In the genomic region with DNA sequence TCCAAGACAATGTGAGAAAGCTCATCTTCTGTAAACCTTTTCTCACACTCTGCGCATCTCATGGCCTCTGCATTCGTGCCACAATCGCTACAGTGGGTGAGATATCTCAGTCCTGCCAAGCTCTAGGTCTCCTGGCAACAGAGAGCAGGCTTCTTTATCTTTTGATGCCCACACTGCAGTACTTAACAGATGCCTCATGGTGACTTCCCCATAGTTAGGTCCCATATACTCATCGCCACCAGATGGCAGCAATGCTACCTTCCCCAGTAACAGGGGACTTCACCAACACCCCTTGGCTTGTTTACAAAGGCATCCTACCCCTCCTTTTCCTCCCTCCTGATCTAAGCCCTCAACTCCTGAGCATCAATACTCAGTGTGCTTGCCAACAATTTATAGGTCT, we compare ENCODE assay signal across 9 mouse cellular contexts.
A peak's percentile ranks its signal among the peaks of the same experiment; 100 is the strongest.
DNase-seq lines count a peak whose midpoint lies in the region; ATAC-seq and TF ChIP-seq lines count a peak whose summit lies in the region.
"Had no signal": no experiment of that assay in that cellular context is flagged by ENCODE, and none has a peak within 500 bp of the region (broad histone marks: within the 10 kb centered on the region; RNA-seq: fewer than 3 reads in every experiment).

No protein-coding gene starts in this region.

- intact Hi-C loops in heart, adult 2 months (cut with DNase I) = no loop called here
- intact Hi-C loops in left cerebral cortex, postnatal 10 days (cut with DNase I) = no loop called here

- no peaks in the 10 kb centered on the region for H3K27me3 ChIP-seq in heart, adult 2 months (ENCODE audit: control insufficient read depth, insufficient read depth, low read length)
- no peaks in the 10 kb centered on the region for H3K27me3 ChIP-seq in forebrain, embryonic 16.5 days (replicated peaks; ENCODE audit: control insufficient read depth, insufficient read depth, low read length)
- H3K27me3 ChIP-seq in stomach, embryonic 16.5 days (ENCODE audit: control insufficient read depth, insufficient read depth, low read length) = no peaks in the 10 kb centered on the region

- H3K4me2 ChIP-seq in forebrain, embryonic 16.5 days (ENCODE audit: low read length) = no peak overlapping the region
- H3K4me2 ChIP-seq in stomach, embryonic 16.5 days (ENCODE audit: low read depth, low read length) = no peak overlapping the region

- no peaks in the 10 kb centered on the region for H3K36me3 ChIP-seq in heart, adult 2 months (ENCODE audit: control insufficient read depth, insufficient read depth, low read length)
- no peaks in the 10 kb centered on the region for H3K36me3 ChIP-seq in forebrain, embryonic 16.5 days (ENCODE audit: control insufficient read depth, insufficient read depth)
- H3K36me3 ChIP-seq in stomach, embryonic 16.5 days (ENCODE audit: control insufficient read depth, insufficient read depth, low read length) = no peaks in the 10 kb centered on the region

- H3K9ac ChIP-seq in heart, adult 2 months (ENCODE audit: low read depth, low read length) = no peak overlapping the region
- no peak overlapping the region for H3K9ac ChIP-seq in forebrain, embryonic 16.5 days (replicated peaks; ENCODE audit: low read depth, low read length)
- no peak overlapping the region for H3K9ac ChIP-seq in stomach, embryonic 16.5 days (ENCODE audit: low read length)

- no peaks in the 10 kb centered on the region for H3K79me2 ChIP-seq in heart, adult 2 months (replicated peaks; ENCODE audit: control insufficient read depth, insufficient read depth, low read length)

- no peak overlapping the region for H3K27ac ChIP-seq in heart, adult 2 months
- H3K27ac ChIP-seq in bone marrow macrophage, adult 2 months (ENCODE audit: insufficient read depth, low read depth, low read length) = no peak overlapping the region
- no peak overlapping the region for H3K27ac ChIP-seq in forebrain, embryonic 16.5 days (ENCODE audit: low read length)
- H3K27ac ChIP-seq in stomach, embryonic 16.5 days (ENCODE audit: low read length) = no peak overlapping the region

- peak; percentile 63 for TF ChIP-seq CTCF in heart, adult 2 months (IDR thresholded peaks at IDR 0.05)
- 0 out of 2 replicates have a peak, but pooled peaks have one; percentile 32 for TF ChIP-seq CTCF in bone marrow macrophage, adult 2 months (IDR thresholded peaks at IDR 0.05; ENCODE audit: low read depth, low read length)

- no peaks in the 10 kb centered on the region for H3K4me1 ChIP-seq in heart, adult 2 months (ENCODE audit: control insufficient read depth, insufficient read depth, low read length)
- no peaks in the 10 kb centered on the region for H3K4me1 ChIP-seq in bone marrow macrophage, adult 2 months (ENCODE audit: control insufficient read depth, insufficient read depth, low read length)
- no peaks in the 10 kb centered on the region for H3K4me1 ChIP-seq in forebrain, embryonic 16.5 days (replicated peaks; ENCODE audit: control insufficient read depth, insufficient read depth, low read length)
- H3K4me1 ChIP-seq in stomach, embryonic 16.5 days (ENCODE audit: control insufficient read depth, insufficient read depth, low read length) = no peaks in the 10 kb centered on the region

- H3K9me3 ChIP-seq in forebrain, embryonic 16.5 days (ENCODE audit: control insufficient read depth, low read length) = no peaks in the 10 kb centered on the region
- no peaks in the 10 kb centered on the region for H3K9me3 ChIP-seq in stomach, embryonic 16.5 days (replicated peaks; ENCODE audit: control insufficient read depth, low read length)

- no peak for TF ChIP-seq POLR2A in heart, adult 2 months (IDR thresholded peaks at IDR 0.05; ENCODE audit: insufficient read depth, low read depth, low read length)
- no peak for TF ChIP-seq POLR2A in bone marrow macrophage, adult 2 months (IDR thresholded peaks at IDR 0.05; ENCODE audit: borderline replicate concordance, low read depth, low read length)

- no peak for TF ChIP-seq EP300 in heart, adult 2 months (IDR thresholded peaks at IDR 0.05; ENCODE audit: insufficient read depth, low read depth, low read length)

- H3K4me3 ChIP-seq in heart, adult 2 months = no peak overlapping the region
- no peak overlapping the region for H3K4me3 ChIP-seq in bone marrow macrophage, adult 2 months (ENCODE audit: insufficient read depth, low read length)
- no peak overlapping the region for H3K4me3 ChIP-seq in forebrain, embryonic 16.5 days (replicated peaks; ENCODE audit: low read length)
- no peak overlapping the region for H3K4me3 ChIP-seq in stomach, embryonic 16.5 days (replicated peaks; ENCODE audit: low read length)
- H3K4me3 ChIP-seq: myocyte had no signal

- WGBS in heart, adult 2 months = 20% methylated on average over 4 of the region's 4 CpGs
- WGBS in forebrain, embryonic 16.5 days = 13% methylated on average over 4 of the region's 4 CpGs
- WGBS in stomach, embryonic 16.5 days = 21% methylated on average over 4 of the region's 4 CpGs

- DNase-seq in heart, adult 2 months = peak; percentile 14 to 37
- DNase-seq in heart, adult 11 months = no peak
- DNase-seq in induced T-regulatory cell, adult 2 months (ENCODE audit: low read depth) = peak; percentile 20
- peak; percentile 4 to 55 for DNase-seq in left cerebral cortex, postnatal 10 days (ENCODE audit: extremely low spot score in 1 of 2, low spot score in 2 of 2)

- ATAC-seq in forebrain, embryonic 16.5 days = peak; percentile 82
- ATAC-seq in megakaryocyte progenitor cell, adult 5-6 weeks (replicated peaks; ENCODE audit: poor library complexity) = peak; percentile 100
- peak; percentile 29; the same call in 1 of the 2 replicates for ATAC-seq in stomach, embryonic 16.5 days (ENCODE audit: insufficient read depth, low FRiP score)

Comparison
In these comparisons a context has a peak if more than half of its experiments do, and no peak if none do; other contexts are left out.
1. ATAC-seq: peak in every context shown above with its lines; median percentile 100 in megakaryocyte progenitor cell, adult 5-6 weeks; 82 in forebrain, embryonic 16.5 days; 29 in stomach, embryonic 16.5 days.